In genomic region chr10:121475101-121475671, GRCm38 (mm10) we compare ENCODE assay signal across 8 mouse cellular contexts. TPM values are rescaled to one million over a fixed set of nuclear protein-coding genes. Genes with fewer than 3 reads are reported as not detected.
DNase-seq lines count a peak whose midpoint lies in the region; ATAC-seq and TF ChIP-seq lines count a peak whose summit lies in the region.

No protein-coding gene starts in this region.

- no peak for TF ChIP-seq CTCF in gastrocnemius, adult 2 months (IDR thresholded peaks at IDR 0.05)
- TF ChIP-seq CTCF in G1E (IDR thresholded peaks at IDR 0.05; ENCODE audit: low read depth, low read length): no peak

- WGBS in forebrain, embryonic 15.5 days: 5% methylated on average over 31 of the region's 31 CpGs
- 2% methylated on average over 31 of the region's 31 CpGs for WGBS in kidney, embryonic 15.5 days
- under 1% methylated on average over 31 of the region's 31 CpGs for WGBS in midbrain, embryonic 11.5 days

- no peaks in the 10 kb centered on the region for H3K36me3 ChIP-seq in G1E (replicated peaks)
- H3K36me3 ChIP-seq in forebrain, embryonic 15.5 days: no peaks in the 10 kb centered on the region
- no peaks in the 10 kb centered on the region for H3K36me3 ChIP-seq in kidney, embryonic 15.5 days
- H3K36me3 ChIP-seq in midbrain, embryonic 11.5 days (ENCODE audit: control insufficient read depth, insufficient read depth, low read length): no peaks in the 10 kb centered on the region

- H3K9ac ChIP-seq in forebrain, embryonic 15.5 days (replicated peaks): peak overlapping the region; percentile 55
- peak overlapping the region; percentile 87 for H3K9ac ChIP-seq in kidney, embryonic 15.5 days
- peak overlapping the region; percentile 72 for H3K9ac ChIP-seq in midbrain, embryonic 11.5 days (ENCODE audit: low read length)

- H3K4me3 ChIP-seq in gastrocnemius, adult 2 months: peak overlapping the region; percentile 83
- peak overlapping the region; percentile 69; the same call in 1 of the 2 replicates for H3K4me3 ChIP-seq in G1E (ENCODE audit: low read depth, low read length)
- peak overlapping the region; percentile 55 for H3K4me3 ChIP-seq in forebrain, embryonic 15.5 days
- peak overlapping the region; percentile 83 for H3K4me3 ChIP-seq in kidney, embryonic 15.5 days (replicated peaks)
- peak overlapping the region; percentile 59 for H3K4me3 ChIP-seq in midbrain, embryonic 11.5 days (ENCODE audit: low read depth, low read length)

- intact Hi-C loops in gastrocnemius, adult 2 months (cut with DNase I): no loop called here
- intact Hi-C loops in gastrocnemius, postnatal 14 days (cut with DNase I; ENCODE audit: low total_unique reads): no loop called here

- ATAC-seq in G1E (ENCODE audit: extremely low read depth, insufficient number of reproducible peaks, low FRiP score, poor library complexity, severe bottlenecking): no peak
- ATAC-seq in forebrain, embryonic 15.5 days (replicated peaks): 0 out of 2 replicates have a peak, but pooled peaks have one; percentile 1
- no peak; the same call in 1 of the 2 replicates for ATAC-seq in kidney, embryonic 15.5 days (replicated peaks; ENCODE audit: low FRiP score)
- no peak for ATAC-seq in midbrain, embryonic 11.5 days (ENCODE audit: low FRiP score)
- no peak for ATAC-seq in frontal cortex, adult (ENCODE audit: low TSS enrichment)

- peak overlapping the region; percentile 92 for H3K27ac ChIP-seq in gastrocnemius, adult 2 months
- H3K27ac ChIP-seq in forebrain, embryonic 15.5 days (replicated peaks): no peak overlapping the region
- peak overlapping the region; percentile 88 for H3K27ac ChIP-seq in kidney, embryonic 15.5 days
- H3K27ac ChIP-seq in midbrain, embryonic 11.5 days (ENCODE audit: low read depth, low read length): no peak overlapping the region

- peak; percentile 46 for DNase-seq in gastrocnemius, adult 2 months
- DNase-seq in gastrocnemius, postnatal 14 days: no peak
- no peak for DNase-seq in G1E (ENCODE audit: low spot score)
- DNase-seq in midbrain, embryonic 11.5 days (ENCODE audit: low spot score, missing footprints): peak; percentile 96
- DNase-seq in frontal cortex, adult 2 months (ENCODE audit: extremely low spot score in 1 of 2, low spot score in 1 of 2): no peak

- peaks cover 15% of the 10 kb centered on the region; the same call in 1 of the 2 replicates for H3K27me3 ChIP-seq in G1E (ENCODE audit: insufficient read depth, low read length)
- H3K27me3 ChIP-seq in forebrain, embryonic 15.5 days: peaks cover 9% of the 10 kb centered on the region; the same call in 1 of the 2 replicates
- H3K27me3 ChIP-seq in kidney, embryonic 15.5 days: no peaks in the 10 kb centered on the region
- H3K27me3 ChIP-seq in midbrain, embryonic 11.5 days (ENCODE audit: control insufficient read depth, insufficient read depth, low read length): peaks cover 9% of the 10 kb centered on the region

- peaks cover 18% of the 10 kb centered on the region for H3K4me1 ChIP-seq in G1E (ENCODE audit: insufficient read depth, low read depth, low read length)
- H3K4me1 ChIP-seq in forebrain, embryonic 15.5 days: peaks cover 18% of the 10 kb centered on the region
- peaks cover 60% of the 10 kb centered on the region for H3K4me1 ChIP-seq in kidney, embryonic 15.5 days
- peaks cover 12% of the 10 kb centered on the region for H3K4me1 ChIP-seq in midbrain, embryonic 11.5 days (ENCODE audit: control insufficient read depth, insufficient read depth, low read length)

- H3K9me3 ChIP-seq in G1E (replicated peaks): peaks cover 8% of the 10 kb centered on the region; the same call in 1 of the 2 replicates
- H3K9me3 ChIP-seq in forebrain, embryonic 15.5 days: no peaks in the 10 kb centered on the region
- no peaks in the 10 kb centered on the region for H3K9me3 ChIP-seq in kidney, embryonic 15.5 days (replicated peaks)
- H3K9me3 ChIP-seq in midbrain, embryonic 11.5 days (ENCODE audit: control insufficient read depth, low read length): no peaks in the 10 kb centered on the region

- peak overlapping the region; percentile 86 for H3K4me2 ChIP-seq in forebrain, embryonic 15.5 days (replicated peaks)
- peak overlapping the region; percentile 93 for H3K4me2 ChIP-seq in kidney, embryonic 15.5 days
- H3K4me2 ChIP-seq in midbrain, embryonic 11.5 days: peak overlapping the region; percentile 93

RNA-seq across cellular contexts. Expression of gene Rassf3, which starts 1.0 kb away (rescaled TPM):
- 10 to 100 TPM; 29.2 to 47.3 TPM for total RNA-seq in gastrocnemius, adult 2 months (2021)
- total RNA-seq in gastrocnemius, postnatal 14 days (2021): 10 to 100 TPM; 40.2 to 42.2 TPM
- total RNA-seq in G1E (2014; fragmentation: Nextera tagmentation): 0.58 TPM in 1 of 2 replicates, not detected in the other
- total RNA-seq in G1E (2017): 0.46 and 0.66 TPM in 2 replicates
- 0.07 and 0.14 TPM in 2 replicates for polyA plus RNA-seq in G1E (2012)
- polyA plus RNA-seq in forebrain, embryonic 15.5 days (2015; fragmentation: Nextera tagmentation; extraction: Ambion mirVana): 3.8 and 4.2 TPM in 2 replicates
- polyA plus RNA-seq in kidney, embryonic 15.5 days (2015; fragmentation: Nextera tagmentation; extraction: Ambion mirVana): 13.8 and 14.7 TPM in 2 replicates
- 5.9 and 6.0 TPM in 2 replicates for polyA plus RNA-seq in midbrain, embryonic 11.5 days (2014; fragmentation: Nextera tagmentation; extraction: Ambion mirVana)
- 18.0 and 21.5 TPM in 2 replicates for polyA plus RNA-seq in frontal cortex, adult 2 months (2012; rRNA removed)

Comparison
In these comparisons a context has a peak if more than half of its experiments do, and no peak if none do; other contexts are left out.
1. DNase-seq: peak in gastrocnemius, adult 2 months (single experiment) and midbrain, embryonic 11.5 days (single experiment); none in gastrocnemius, postnatal 14 days (single experiment), G1E (single experiment) and frontal cortex, adult 2 months (0 of 2).
2. H3K27ac ChIP-seq: peak in gastrocnemius, adult 2 months (single experiment) and kidney, embryonic 15.5 days (single experiment); none in forebrain, embryonic 15.5 days (single experiment) and midbrain, embryonic 11.5 days (single experiment).
3. Peak in every context shown above with its lines, with median percentiles within 50 percentile points of each other: H3K4me3 ChIP-seq, H3K4me2 ChIP-seq and H3K9ac ChIP-seq.